Mouse (Mus musculus) urinary bladder, postnatal 4 days (tissue): Measurements from ENCODE around the gene BC024978.
A peak's percentile ranks its signal among the peaks of the same experiment; 100 is the strongest.
"Not testable (repeated sequence)": the region's sequence is repeated elsewhere in the genome, so short reads cannot be mapped to it uniquely, and the experiment has no call there.

ENCODE experiments used
- DNase-seq, 2 experiments: peaks; one replicate each; pipeline ENCODE4 v3.0.0; 2021 to 2022; ENCODE audit warnings: low spot score in 2 of 2

Gene BC024978

DNA sequence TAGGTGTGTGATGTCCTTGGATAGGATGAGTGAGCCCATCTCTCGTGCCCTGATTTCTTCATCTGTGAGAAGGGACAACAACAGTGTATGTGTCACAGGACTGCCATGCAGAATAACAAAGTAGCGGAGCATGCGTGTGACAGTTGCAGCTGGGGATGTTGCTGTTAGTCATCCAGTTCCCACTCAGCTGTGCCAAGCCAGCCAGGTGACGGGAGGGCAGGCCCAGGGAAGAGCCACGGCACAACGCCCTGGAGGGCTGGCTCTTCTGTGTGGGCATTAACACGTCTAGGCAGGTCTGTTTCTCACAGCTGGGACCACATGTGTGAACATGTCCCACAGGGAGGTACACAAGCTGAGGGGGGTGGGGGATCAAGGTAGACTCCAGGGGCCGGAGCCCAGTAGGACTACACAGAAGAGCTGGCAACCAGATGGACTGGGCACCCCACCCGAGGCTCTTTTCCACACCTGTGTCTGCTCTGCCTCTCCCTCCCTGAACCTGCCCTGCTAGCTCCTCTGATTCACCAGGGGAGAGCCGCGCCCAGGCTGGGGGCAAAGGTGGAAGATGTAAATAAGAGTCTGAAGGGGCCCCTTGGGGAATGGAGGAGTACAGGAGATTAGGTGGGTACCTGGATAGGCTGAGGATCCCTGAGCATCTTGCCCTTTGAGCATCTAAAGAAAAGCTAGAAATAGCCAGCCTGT, 29.4 kb downstream of the BC024978 start:
- no peak for DNase-seq

DNA sequence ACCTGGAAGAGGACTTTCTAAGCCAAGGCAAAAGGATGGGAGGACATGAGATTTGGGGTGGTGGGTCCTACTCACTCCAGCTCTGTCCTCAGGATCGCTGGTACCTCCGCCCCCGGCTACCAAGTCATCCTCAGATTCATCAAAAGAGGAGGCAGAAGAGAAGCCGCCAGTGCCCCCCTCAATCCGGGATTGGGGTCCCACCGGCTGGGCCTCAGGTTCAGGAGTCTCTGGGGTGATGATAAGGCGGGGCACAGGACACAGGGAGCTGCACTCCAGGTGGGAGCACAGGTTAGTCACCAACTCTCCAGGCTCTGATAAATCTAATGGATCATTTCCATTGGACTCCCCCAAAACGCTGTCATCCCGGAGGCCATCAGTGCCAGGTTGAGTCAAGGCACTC, 31.7 kb downstream of the BC024978 start:
- DNase-seq: no peak

DNA sequence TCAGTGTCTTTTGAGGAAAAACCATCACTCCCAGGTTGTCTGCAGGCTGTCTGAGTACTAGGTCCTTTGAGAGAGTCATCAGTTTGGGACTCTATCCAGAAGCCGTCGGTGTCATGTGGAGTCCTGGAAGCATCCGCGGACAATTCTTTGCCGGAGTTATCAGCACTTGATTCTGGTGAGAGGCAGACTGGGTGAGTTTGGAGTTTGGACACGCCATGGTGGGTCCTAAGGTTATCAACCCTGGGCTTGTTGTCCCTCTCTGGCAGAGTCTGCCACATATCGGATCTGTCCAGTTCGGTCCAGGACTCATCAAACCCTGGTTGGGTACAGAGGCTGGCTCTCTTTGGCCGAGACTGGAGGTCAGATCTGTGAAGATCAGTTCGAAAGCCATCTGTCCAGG, 32.1 kb downstream of the BC024978 start:
- DNase-seq: no peak

DNA sequence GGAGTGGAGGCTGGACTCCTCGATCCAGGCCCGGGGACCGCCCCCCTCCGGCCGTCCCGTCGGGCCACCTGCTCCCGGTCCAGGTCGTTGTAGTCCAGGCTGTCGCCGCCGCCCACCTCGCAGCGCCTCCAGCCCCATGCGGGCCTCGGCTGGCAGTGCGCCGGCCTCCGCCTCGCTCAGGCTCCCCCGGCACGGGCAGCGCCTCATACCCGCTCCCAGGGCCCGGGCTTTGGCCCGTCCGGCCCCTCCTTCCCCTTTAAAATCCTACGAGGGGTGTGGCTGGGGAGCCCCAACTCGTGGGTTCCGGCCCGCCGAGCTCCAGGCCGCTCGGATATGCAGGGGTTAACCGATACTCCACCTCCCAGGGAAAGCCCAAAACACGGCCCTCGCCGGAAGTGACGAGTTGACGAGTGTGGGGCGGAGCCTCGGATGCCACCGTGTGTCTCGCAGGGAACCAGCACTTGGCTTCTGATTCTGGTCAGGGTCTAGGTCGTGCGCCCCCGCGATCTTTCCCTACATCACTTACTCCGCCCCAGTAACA, 32.8 kb downstream of the BC024978 start, which contains the start of gene Itpkc:
Gene Itpkc, minus strand, starts transcription at position 381 of the 541 bp plus-strand sequence.
- peak; percentile 89 to 94 for DNase-seq

DNA sequence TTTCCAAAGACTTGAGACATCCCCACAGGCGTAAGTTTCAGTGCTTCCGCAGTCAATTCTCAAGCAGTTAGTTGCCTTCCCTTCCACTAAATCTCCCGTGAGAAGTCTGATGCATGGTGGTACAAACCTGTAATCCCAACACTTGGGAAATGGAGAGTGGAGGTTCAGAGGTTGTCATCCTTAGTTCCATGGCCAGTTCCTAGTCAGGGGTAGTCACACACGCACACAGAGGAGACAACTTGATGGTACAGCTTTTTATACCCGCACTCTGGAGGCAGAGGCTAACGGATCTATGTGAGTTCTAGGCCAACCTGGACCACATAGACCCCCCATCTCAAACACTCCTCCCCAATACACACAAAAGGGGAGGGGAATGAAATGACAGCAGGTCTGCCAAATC, 33.3 kb downstream of the BC024978 start:
- no peak for DNase-seq

DNA sequence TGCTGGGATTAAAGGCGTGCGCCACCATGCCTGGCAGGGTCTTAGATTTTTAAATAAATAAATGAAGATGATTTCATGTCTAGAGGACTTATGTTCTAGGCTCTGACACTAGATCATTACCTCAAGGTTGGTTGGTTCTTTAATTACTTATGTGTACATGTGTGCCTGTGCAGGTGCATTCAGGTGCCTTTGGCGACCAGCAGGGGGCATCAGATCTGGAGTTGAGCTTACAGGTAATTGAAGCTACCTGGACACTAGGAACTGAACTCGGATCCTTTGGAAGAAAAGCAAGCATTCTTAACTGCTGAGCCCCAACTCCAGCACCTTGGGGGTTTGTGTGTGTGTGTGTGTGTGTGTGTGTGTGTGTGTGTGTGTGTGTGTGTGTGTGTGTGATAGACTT, 35.2 kb downstream of the BC024978 start:
- no peak for DNase-seq

DNA sequence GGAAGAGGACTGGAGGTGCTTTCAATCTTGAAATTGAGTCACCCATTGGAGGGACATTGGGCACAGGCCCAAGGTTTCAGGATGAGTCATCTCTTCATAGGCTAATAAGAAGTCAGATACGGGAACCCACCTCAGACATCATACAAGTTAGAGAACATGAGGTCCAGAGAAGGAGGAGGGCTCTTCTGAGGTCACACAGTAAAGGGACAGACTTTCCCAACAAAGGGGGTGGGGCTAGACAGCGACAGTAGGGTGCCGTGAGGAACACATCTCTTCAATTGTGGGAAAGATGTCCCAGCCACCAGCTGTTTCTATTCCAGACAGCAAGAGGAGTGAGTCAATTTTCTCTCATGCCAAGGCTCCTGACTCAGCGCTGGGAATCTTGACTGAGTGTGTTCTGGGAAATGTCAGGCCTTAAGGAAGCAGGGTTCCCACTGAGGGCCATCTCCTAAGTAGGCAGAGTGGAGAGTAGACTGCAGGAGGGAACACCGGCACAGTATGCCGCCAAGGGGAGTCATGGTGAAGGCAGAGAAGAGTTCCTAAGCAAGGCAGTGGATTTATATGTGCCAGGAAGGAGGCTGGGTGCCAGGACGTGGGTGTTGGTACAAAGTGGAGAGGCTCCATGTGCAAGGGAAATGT, 36.2 kb downstream of the BC024978 start:
- DNase-seq: no peak

DNA sequence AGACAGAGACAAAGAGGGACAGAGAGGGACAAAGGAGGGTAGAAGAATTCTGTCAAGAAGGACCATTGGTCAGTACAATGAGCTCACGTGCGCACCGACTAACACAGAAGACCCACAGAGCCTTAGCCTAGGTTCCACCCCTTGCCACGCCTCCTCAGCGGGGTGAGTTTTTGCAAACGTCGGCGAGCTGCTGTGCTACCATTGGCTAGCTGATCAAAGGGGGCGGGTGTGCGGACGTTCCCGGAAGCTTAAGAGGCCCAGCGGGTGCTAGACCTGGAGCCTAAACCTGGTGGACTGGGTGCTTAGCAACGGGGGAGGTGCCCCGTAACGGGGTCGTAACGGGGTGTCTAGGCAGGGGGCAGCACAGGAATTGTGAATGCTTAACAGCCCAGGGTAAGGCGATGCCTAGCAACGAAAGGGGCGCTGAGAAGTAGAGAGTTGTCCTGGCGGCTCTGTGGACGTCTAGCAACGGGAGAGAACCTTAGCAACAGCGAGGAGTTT, 37.2 kb downstream of the BC024978 start, which contains the start of gene Coq8b:
Gene Coq8b, plus strand, starts transcription at position 243 of the 501 bp plus-strand sequence.
- peak; percentile 88 to 95 for DNase-seq

DNA sequence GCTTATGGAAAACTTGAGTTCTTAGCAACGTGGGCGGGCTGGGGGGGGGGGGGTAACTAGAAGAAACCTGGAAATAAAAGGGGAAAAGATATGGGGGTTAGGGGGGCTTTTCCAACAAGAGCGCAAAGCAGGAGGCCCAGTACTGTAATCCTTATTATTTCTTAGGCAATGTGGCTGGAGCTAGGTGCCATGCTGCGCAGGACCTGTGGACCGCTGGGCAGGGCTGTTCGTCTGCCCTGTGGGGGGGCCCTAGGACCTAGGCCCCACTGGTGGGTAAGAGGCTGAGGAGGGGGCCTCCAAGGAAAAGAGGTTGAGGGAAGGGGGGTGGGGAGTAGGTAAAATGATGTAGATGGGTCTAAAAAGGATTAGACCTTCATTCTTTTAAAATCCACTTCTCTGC, 37.7 kb downstream of the BC024978 start:
- no peak for DNase-seq

DNA sequence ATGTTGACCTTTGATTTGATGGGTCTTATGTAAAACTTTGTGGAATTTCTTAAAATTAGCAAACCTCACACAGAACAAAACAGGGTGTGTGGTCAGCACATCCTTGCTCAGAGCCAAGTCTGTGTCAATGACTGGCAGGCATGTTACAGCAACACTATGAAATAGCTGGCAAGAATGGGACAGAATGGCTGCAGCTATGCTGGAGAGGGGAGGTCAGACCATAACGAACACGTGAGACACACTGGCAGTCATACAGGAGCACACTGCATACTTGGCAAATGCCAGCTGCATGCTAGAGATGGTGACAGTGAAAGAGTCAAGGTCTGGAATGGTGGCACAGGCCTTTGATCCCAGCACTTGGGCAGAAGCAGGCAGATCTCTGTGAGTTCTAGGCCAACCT, 40.1 kb downstream of the BC024978 start:
- no peak for DNase-seq

DNA sequence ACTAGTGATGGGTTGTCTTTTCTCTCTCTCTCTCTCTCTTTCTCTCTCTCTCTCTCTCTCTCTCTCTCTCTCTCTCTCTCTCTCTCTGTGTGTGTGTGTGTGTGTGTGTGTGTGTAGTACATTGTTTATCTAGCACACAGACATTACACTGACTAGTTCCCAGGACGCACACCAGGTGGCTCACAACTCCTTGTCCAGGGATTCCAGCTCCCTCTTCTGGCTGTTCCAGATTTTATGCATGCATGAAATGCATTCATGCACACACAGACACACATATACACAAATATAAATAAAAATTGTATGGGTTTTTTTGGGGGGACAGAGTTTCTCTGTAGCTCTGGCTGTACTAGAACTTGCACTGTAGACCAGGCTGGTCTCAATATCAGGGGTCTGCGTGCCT, 41.9 kb downstream of the BC024978 start:
- no peak for DNase-seq

DNA sequence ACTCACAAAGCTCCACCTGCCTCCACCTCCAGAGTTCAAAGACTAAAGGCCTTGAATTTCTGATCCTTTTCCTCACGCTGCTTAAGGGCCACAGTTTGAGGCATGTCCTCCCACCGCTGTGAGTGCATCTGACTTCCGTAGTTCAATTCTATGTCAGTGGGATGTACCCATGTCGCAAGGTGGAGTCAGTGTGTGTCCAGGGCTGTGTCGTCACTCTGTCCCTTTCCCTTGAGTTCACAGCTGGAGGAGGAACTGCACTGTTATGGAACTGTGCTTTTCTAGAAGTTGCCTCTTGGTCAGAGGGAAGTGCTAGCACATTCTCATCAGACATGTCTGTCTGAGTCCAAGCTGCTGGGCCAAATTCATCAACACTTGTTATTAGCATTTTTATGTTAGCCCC, 43.0 kb downstream of the BC024978 start:
- DNase-seq: no peak

DNA sequence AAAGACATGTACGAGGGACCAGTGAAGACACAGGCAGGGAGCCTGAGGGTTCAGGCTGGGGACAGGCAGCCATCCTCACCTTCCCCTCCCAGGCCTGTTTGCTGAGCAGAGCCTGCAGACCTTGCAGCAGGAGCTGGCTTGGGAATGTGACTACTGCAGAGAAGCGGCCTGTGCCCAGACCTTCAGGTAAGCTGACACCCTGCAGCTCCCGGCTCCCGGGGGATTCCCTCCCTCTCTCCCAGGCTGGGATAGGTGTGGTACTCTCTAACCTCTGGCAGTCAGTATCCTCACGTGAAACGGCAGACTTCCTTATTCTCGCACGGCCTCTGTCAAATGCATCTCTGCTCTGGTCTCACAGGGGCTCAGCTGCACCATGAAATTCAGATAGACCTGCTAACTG, 47.6 kb downstream of the BC024978 start:
- DNase-seq: no peak

DNA sequence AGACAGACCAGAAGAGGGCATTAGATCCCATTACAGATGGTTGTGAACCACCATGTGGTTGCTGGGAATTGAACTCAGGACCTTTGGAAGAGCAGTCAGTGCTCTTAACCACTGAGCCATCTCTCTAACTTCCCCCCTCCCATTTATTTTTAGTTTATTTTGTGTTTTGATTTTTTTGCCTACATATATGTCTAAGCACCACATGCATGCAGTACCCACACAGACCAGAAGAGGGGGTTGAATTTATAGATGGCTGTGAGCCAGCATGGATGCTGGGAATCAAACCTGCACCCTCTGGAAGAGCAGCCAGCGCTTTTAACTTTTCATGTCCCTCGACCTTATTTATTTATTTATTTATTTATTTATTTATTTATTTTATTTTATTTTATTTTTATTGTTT, 48.5 kb downstream of the BC024978 start:
- DNase-seq: not testable (repeated sequence)

DNA sequence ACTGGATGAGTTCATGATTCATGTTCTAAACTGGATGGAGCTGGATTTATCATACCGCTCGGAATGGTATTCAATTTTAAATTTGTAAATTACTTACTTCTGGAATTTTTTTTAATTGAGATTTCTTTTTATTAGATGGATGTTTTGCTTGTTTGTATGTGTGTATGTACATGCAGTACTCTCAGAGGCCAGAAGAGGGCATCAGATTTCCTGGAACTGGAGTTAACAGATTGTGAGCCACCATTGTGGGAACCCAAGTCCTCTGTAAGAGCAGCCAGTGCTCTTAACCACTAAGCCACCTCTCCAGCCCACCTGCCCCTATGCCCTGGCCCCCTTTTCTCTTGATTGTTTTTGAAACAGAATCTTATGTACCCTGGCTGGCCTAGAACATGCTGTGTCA, 53.6 kb downstream of the BC024978 start:
- no peak for DNase-seq

DNA sequence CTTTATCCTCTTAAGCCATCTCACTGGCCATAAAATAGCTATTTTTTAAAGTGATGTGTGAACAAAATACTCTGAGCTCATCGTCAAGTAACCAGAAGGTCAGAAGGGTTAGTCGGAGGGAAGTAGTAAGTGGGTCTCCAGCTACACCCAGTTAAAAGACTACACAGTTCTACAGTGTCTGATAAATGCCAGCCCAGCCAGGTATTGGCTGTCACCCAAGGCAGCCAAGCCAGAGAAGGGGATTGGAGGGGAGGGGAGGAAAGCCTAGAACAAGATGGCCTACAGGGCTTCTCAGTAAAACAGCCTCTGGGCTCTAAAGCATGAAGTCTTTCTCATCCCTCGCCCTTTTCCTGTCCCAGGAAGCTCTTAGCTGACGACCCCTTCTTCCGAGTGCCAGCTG, 54.3 kb downstream of the BC024978 start:
- no peak for DNase-seq

DNA sequence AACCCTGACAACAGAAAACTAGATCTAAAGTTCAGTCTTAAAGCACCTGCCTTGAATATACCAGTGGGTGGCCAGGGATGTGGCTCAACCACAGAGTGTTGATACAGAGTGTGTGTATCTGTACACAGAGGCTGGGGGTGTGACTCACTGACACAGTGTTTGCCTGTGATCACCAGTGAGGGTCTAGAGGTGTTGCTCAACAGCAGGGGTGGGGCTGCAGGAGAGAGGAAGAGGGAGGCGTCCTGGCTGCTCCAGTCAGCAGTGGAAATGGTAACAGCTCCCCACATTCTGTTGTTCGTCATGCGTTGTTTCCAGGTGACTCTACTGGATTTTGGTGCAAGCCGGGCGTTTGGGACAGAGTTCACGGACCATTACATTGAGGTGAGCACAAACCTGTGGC, 56.4 kb downstream of the BC024978 start:
- DNase-seq: no peak

DNA sequence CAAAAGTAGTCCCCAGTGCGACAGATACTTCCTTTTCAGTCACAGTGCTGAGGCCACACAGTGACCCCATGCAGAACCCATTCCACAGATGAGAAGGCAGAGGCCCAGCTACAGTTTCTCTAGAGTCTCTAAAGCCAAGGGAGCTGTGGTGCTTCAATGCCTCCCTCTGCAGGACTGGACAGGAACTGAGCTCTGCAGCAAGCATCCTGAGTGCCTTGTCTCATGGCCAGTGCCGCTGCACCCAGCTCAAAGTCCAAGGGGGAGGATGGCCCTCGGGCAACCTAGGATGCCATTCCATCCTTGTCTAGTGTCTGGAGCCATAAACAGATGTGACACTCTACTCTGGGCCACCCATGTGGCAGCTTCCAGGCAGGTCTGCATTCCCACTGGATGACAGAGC, 60.1 kb downstream of the BC024978 start:
- no peak for DNase-seq

DNA sequence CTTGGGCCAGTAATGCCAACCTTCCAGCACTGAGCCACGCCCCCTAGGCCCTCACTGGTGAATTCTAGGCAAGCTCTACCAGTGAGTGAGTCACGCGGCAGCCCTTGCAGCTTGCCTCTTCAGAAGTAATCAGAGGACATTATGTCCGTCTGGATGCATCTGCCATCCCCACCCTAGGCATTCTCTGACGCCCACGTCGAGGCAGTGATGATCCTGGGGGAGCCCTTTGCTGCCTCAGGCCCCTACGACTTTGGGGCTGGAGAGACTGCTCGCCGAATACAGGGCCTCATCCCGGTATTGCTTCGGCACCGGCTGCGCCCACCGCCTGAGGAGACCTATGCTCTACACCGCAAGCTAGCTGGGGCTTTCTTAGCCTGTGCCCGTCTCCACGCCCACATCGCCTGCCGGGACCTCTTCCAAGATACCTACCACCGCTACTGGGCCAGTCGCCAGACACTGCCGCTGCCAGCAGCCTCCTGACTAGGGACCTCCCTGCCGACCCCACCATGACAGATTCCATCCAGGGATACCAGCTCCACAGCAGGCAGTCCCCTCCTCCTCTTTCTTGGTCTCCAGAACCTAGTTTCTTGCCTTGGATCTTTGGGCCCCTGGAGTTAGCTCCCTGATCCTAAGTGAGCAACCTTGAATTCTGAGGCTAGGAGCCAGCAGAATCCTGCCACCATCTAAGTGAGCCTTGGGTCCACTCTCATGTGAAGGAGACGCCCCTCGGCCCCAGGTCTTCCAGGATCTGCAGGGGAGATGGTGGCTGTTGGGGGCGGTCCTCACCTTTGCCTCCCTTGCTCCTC, 61.7 kb downstream of the BC024978 start:
- DNase-seq: peak in 1 of 2 experiments; percentile 49

DNA sequence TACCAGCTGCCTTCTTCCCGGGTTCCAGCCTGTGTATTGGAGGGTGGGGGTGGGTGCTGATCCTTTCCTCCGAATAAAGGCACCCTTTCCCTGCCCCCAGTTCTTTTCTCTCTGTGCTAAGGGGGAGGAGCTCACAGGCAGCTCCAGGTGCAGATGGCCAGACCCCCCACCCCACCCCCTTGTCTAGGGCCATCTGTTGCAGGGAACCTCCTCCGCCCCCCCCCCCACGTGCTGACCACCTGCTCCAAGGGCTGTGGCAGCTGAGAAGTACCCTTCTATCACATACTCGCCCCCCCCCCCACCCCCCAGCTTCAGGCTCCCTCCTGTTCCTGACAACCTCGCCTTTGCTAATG, 62.2 kb downstream of the BC024978 start:
- DNase-seq: no peak

DNA sequence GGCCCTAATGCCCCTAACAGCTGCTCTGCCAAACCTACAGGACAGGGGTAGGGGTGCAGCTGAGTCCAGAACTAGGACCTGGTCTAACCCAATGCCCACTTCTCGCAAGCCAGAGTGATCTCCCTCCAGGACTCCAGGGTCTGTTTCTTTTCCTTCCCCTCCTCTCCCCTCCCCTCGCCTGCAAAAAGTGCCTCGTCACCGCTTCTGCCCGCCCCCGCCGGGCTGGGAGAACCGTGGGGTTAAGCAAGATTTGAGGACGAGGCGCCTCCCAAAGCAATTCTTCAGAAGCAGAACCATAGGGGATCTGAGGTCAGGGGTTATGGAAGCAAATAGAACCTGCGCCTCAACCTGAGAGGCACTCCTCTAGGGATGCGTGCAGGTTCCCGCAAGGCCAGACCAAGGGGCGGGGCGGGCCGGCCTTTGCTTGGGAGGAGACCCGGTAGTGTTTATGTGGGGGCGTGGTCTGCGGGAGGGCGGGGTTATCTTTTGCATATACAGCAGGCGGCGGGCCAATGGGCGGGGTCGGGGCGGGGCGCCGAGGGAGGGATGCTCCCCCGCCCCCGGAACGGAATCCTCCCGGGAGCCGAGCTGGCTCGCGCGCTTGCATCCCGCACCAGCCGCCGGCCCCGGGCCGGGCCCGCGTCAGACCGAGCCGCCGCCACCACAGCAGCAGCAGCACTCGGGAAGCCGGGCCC, 62.8 kb downstream of the BC024978 start, which contains the start of gene Numbl:
Gene Numbl, plus strand, starts transcription at position 229 of the 695 bp plus-strand sequence.
- peak; percentile 91 to 97 for DNase-seq
